Mouse (Mus musculus) thymus, postnatal 0 days (tissue): Measurements from ENCODE around the gene Wdr12. TPM values are rescaled to one million over a fixed set of nuclear protein-coding genes. Genes with fewer than 3 reads are reported as not detected.
"Not testable (repeated sequence)": the region's sequence is repeated elsewhere in the genome, so short reads cannot be mapped to it uniquely, and the experiment has no call there.

ENCODE experiments used
- DNase-seq: peaks from one replicate; pipeline ENCODE4 v3.0.0-alpha.2; 2015; ENCODE audit warnings: low spot score
- polyA plus RNA-seq: library from polyadenylated mRNA; unstranded; fragments of >200 nt; fragmentation: Nextera tagmentation; extraction: Ambion mirVana; gene quantifications from 2 replicates; pipeline ENCODE4 v1.2.1, GENCODE M21; 2015

The Wdr12 gene
- 111 and 132 TPM in 2 replicates for polyA plus RNA-seq

DNA sequence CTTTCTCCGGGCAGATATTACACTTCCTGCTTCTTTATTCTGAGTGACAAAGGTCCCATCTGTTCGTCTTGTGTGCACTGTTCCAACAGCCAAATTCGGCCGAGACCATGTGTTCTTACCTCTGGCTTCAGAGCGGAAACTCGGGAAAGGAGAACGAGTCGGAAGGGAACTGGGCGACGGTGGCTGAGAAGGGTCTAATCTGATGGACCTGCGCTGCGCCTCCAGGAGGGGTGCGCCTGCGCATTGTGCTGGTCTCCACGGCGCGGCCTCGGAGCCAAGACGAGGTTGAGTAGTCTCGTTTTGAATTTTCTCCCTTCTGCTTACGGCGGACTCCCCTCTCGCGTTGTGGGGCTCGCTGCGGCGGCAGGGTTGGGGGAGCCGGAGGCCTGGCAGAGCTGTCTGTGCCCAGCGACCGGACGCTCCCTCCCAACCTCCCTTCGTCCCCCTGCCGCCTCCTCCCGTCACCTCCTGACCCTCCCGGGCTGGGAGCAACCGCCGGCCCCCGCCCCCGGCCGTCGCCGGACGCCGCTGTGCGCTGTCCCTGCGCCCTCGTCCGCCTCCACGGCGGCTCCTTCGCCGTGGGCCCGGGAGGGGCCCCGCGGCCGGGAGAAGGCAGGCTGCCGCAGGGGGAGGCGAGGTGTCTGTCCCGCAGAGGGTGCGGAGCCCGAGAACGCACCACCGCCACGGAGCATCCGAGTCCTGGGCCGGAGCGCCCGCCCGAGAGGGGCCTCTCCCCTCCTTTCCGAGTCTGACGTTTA is at the start of gene Wdr12, which contains the start of gene Carf:
TSS of gene Wdr12 (minus strand) at position 622 of the 758 bp plus-strand sequence.
TSS of gene Carf (plus strand) at position 224 of the 758 bp plus-strand sequence.
- peak; percentile 97 for DNase-seq

GRCm38 (mm10) chr1:60137346-60137745 is 38.9 kb upstream of the Wdr12 start:
- DNase-seq = no peak

- no peak for DNase-seq
Measured at GRCm38 (mm10) chr1:60117721-60118455, 19.4 kb upstream of the Wdr12 start.

DNA sequence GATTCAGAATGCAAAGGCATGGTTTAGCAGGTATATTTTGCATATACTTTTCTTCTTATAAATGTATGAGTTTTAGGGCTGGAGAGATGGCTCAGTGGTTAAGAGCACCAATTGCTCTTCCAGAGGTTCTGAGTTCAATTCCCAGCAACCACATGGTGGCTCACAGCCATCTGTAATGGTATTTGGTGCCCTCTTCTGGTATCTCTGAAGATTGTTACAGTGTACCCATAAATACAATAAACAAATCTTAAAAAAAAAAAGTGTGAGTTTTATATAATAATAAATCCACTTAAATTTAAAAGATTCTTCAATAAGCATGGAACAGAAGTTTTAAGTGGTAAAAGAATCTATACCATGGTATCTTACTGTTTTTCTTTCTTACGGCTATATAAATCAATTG is 6.1 kb upstream of the Wdr12 start:
- DNase-seq = peak; percentile 12

DNA sequence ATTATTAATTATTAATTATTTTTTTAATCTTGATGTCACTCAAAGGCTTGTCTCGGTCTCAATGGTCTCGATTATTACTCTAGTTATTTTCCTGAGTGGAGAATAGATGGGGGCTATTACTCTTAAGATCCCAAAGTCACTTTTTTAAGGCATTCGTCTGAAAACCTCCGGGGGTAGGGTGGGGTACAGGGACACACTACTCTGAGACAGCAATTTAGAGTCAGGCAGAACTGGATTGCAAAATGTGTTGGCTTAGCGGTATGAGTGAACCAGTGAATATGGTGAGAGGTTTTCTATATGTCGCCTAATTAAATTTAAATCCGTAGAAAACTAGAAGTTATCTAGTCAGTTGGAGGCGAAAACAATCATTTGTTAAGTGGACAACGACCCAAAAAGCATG is 394 bp upstream of the Wdr12 start:
- peak; percentile 28 for DNase-seq

DNA sequence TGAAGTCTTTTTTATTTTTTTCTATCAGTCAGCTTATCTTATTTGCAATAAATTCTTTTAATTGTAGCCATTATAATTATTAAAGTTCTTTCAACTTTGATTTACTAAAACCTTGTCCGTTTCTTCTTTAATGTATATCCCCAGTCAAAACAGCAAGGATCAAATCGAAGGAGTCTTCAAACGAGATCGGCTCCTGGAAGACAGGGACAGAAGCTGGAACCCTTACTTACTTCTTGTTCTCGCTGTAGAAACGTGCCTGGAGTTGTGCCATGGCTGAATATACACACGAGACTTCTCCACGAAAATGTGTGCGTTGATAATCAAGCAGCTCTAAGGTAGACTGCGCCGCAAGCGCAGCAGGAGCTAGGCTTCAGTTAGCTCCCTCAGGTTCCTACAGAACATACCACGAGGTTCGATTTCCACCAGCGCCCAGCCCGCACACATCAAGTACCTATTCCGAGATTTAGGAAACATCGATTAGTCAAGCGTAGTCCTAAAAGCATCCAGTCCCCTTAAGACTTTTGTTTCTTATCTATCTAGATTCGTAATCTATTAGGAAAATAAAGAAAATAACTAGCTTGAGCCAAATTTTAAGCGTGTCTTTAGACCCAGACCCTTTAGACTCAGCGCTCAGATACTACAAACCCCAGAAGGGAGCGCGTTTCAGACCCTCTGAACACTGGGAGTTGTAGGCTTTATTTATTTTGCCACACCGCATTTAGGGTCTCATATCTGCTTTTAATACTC is 995 bp downstream of the Wdr12 start:
- DNase-seq = peak; percentile 86

DNA sequence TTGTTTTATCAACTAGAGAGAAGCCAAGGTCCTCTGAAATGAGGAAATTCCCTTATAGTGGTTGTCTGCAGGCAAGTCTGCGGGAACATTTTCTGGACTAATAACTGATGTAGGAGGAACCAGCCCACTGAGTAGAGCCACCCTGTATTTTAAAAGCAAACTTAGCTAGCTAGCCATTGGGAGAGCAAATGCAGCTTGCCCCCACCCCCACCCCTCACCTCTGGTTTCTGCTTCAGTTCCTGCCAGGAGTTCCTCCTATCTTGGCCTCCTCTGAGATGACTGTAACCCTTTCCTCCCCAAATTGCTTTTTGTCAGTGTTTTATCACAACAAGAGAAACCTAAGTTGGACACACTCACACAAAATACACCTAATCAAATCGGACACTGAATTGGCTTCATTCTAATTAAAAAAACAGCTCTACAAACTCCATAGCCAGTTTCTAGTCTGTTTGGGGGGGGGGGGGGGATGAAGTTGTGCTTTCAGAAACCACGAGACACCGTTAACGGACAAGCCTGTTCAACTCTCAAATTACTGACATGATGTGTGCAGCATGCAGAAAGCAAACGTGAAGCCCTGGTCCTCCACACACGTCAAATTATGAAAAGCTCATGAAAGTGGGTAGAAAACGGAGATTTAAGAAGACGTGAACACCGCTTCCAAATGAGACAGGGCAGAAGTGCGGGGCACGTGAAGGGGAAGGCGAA is 1.7 kb downstream of the Wdr12 start:
- DNase-seq = peak; percentile 49

GRCm38 (mm10) chr1:60076411-60076810 is 22.0 kb downstream of the Wdr12 start:
- no peak for DNase-seq

- peak; percentile 60 for DNase-seq
Measured at GRCm38 (mm10) chr1:60075590-60075989, 22.9 kb downstream of the Wdr12 start.

DNA sequence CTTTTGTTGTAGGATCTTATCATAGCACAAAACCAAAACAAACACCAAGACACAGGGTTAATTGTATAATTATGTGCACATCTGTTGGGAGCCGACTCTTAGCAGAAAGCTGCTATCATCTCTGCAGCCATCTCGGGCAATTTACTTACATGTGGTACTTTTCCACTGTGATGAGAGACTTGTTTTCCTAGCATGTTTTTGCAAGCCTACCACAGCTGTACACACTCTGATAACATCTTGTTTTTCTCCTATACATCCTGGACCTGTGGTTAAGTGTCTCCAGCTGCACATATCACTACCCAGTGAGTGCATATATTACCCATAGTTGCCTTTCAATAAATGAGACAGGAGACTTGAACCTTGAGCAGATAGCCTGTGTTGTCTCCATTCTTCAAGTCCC is 23.5 kb downstream of the Wdr12 start:
- peak; percentile 86 for DNase-seq

DNA sequence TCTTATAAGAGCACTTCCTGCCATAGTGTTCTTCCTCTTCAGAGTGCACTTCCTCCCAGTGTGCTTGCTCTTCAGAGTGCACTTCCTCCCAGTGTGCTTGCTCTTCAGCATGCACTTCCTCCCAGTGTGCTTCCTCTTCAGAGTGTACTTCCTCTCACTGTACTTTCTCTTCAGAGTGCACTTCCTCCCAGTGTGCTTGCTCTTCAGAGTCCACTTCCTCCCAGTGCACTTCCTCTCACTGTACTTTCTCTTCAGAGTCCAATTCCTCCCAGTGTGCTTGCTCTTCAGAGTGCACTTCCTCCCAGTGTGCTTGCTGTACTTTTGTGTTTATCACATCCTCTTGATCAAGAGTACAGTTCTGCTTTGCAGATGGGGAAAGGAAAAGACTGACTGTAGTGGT is 27.7 kb downstream of the Wdr12 start:
- peak; percentile 64 for DNase-seq

DNA sequence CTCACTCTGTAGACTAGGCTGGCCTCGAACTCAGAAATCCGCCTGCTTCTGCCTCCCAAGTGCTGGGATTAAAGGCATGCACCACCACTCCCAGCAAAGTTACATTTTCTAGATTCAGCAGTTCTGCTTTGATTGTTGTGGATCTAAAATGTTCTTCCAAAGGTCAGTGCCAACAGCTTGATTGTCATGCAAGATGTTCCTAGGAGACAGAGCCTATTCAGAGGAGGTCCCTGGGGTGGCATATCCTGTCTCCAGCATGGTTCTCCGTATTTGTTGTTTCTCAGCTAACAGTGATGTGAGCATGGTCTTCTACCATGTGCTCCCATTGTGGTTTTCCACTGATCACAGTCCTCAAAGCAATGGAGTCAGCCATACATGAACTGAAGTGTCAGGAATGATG is 42.1 kb downstream of the Wdr12 start:
- DNase-seq = no peak

DNA sequence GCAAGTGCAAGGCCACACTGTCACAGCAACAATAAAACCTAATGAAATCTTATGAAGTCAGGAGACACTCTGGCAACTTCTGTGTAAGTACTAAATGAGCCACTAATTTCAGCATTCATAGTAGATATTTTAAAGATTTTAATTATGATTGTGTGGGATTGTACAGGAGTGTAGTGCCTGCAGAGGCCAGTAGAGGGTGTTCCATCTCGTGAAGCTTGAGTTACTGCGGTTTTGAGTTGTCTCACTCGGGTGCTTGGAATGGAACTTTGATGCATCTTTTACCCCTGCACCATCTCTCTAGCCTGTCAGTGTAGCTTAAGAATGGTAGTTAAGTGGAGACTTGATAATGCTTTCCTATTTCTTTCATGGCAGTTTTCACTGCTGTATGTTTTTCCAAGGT is 43.8 kb downstream of the Wdr12 start:
- DNase-seq = peak; percentile 51

- not testable (repeated sequence) for DNase-seq
Measured at GRCm38 (mm10) chr1:60047481-60047880, 51.0 kb downstream of the Wdr12 start.

DNA sequence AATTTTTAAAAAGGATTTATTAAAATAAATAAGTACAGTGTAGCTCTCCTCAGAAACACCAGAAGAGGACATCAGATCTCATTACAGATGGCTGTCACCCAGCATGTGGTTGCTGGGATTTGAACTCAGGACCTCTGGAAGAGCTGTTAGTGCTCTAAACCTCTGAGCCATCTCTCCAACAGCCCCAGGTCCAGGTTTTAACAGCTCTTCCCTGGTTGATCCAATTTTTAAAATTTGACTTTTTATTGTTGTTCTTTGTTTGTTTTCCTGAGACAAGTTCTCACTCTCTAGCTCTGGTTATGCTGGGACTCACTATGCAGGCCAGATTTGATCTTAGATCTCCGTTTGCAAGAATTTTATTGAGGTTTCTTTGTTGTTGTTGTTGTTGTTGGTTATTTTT is 53.9 kb downstream of the Wdr12 start:
- DNase-seq = no peak

DNA sequence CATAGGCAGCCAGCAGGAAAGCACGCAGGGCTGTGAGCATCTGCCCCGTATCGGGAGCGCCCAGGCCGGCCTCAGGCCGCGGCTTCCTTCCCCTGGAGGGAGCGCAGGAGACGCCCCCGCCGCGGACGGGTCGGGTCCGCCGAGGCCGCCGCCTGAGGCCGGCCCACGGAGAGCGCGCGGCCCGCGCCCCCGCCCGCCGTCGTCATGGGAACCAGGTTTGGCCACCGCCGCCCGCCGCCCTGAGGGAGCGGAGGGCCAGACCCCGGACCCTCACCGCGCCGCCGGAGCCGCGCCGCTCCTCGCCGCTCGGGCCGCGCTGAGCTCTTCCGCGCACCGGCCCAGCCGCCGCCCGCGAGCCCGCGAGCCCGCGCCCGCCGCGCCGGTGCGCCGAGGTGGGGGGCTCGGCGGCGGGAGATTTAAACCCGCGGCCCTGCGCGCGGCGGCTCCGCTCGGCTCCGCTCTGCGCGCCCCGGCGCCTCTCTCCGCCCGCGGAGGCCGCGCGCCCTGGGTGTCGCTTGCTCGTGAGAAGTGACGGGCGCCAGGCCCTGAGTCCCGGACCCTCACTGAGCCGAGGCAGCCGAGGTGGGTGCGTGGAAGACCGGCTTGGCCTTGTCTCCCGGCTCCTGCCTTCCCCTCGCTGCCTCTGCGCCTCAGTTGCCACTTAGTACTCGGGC is 55.5 kb downstream of the Wdr12 start, which contains the start of gene Ica1l:
TSS of gene Ica1l (minus strand) at position 389 of the 674 bp plus-strand sequence.
- DNase-seq = peak; percentile 65

DNA sequence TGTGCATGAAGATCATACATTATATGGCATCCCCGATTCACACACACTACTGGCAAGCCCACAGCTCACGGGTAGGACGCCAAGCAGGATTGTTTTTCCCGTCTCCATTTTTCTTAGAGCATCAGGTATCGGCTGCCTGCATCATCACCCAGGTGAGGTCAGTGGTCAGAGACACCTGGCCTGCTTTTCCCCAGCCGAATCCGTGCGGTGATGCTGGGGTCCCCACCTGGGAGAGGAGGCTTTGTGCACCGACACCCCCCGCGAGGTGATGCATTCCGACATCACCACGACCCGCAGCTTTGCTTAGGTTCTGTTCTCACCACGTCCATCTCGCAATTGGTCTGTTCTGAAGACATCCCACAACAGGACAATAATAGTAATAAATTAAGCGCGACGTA is 56.0 kb downstream of the Wdr12 start:
- peak; percentile 8 for DNase-seq

- no peak for DNase-seq
Measured at GRCm38 (mm10) chr1:60035044-60035443, 63.4 kb downstream of the Wdr12 start.
